Mouse (Mus musculus) gastrocnemius, postnatal 25 days (tissue): ENCODE measurements at regions not wholly inside any gene's neighbourhood (a gene's known extent, or its start where the extent isn't known, plus 50 kb on each side); places are given as distances from the start of the nearest gene placed in this dataset.
"Not testable (repeated sequence)": the region's sequence is repeated elsewhere in the genome, so short reads cannot be mapped to it uniquely, and the experiment has no call there.

Experiments
- DNase-seq: peaks from one replicate; pipeline ENCODE4 v3.0.0; 2022

GRCm38 (mm10) chr9:92661938-92662337 lies 119.9 kb downstream of the Plod2 start:
- DNase-seq: no peak

- DNase-seq: no peak
Observed at GRCm38 (mm10) chr9:92667361-92667881, 125.4 kb downstream of the Plod2 start.

DNA sequence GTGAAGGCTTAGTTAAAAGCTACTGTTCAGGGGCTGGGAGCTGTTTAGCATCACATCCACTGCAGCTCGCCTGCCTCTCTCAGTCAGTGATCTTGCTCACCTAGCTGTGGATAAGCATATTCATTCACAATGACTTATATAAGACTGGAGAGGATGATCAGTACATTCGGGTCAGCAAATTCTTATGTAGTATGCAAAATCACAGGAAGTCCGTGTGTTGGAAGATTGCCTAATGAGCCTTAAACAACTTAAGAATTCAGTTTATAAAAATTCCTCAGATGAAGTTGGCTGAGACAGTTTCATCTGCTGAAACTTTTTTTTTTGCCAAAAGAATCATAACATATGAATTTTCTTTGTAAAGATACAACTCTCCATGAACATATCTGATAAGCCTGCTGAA lies 129.9 kb downstream of the Plod2 start:
- DNase-seq: no peak

DNA sequence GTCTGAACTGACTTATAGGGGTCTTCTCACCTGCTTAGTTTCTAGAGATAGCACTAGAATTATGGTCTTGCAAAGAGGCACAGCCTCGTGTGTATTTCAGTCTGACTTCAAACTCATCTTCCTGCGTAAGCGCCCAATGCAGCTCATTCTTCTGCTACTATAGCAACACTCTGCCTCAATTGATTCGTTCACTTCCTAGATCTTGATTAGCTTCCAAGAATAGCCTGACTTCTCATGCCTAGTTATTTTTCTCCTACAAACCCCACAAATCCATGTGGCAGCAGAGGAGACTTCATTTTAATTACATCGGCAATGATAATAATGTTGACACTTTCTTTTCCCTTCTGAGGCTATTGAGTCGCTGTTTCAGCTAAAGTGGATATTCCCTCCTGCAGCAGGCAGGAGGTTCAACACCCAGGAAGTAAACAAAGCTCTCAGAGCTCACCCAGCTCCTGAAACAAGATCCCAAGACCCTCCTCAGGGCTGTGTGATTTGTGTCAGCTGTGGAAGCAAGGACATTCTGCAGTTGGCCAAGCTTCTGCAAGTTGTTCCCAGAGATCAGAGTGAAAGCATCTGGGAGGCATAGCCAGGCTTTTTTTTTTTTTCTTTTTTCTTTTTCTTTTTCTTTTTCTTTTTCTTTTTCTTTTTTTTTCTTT lies 152.5 kb downstream of the Plod2 start:
- no peak for DNase-seq

- no peak for DNase-seq
Observed at GRCm38 (mm10) chr9:92697971-92698370, 155.9 kb downstream of the Plod2 start.

GRCm38 (mm10) chr9:92704752-92705151 lies 162.7 kb downstream of the Plod2 start:
- no peak for DNase-seq

GRCm38 (mm10) chr9:92707011-92707410 lies 165.0 kb downstream of the Plod2 start:
- DNase-seq: no peak

- DNase-seq: no peak
Observed at GRCm38 (mm10) chr9:92717176-92717575, 175.2 kb downstream of the Plod2 start.

DNA sequence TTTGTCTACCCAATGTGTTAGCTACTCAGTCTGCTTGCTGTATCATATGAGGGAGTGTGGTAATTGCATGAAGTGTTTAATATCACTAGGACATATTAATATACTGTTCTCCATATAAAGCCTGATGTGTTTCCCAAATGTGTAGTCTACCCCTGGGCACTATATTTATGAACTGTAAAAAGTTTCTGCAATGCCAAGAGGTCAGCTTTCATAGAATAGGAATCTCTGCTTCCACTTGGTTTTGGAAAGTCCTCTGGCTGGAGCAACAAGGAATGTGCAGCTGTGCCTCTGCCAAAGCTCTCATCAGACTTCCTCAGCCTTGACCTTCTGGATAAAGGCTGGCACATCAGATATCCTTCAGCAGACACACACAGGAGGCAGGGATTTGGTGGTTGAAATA lies 176.3 kb downstream of the Plod2 start:
- peak; percentile 8 for DNase-seq

DNA sequence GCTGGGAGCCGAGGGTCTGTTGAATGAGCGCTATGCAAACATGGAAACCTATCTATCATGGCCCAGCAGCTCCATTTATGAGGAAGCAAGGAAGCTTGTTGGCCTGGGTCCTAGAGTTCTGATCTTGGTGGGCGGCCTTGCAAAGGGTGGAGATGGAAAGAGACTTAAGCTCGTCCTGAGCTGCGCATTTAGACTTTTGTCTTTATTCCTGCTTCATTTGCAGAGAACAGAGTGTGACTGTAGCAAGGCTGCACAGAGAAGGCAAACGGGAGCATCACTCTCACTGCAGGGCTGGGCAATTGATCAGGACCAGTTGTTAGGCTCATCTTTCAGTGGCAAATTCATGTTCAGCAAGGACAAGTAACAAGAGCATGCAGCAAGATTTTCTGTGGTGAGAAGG lies 177.2 kb downstream of the Plod2 start:
- DNase-seq: no peak

GRCm38 (mm10) chr9:92728864-92729263 lies 186.8 kb downstream of the Plod2 start:
- DNase-seq: no peak

- no peak for DNase-seq
Observed at GRCm38 (mm10) chr9:92731396-92731795, 189.4 kb downstream of the Plod2 start.

GRCm38 (mm10) chr9:92767532-92767931 lies 225.5 kb downstream of the Plod2 start:
- DNase-seq: no peak

- DNase-seq: no peak
Observed at GRCm38 (mm10) chr9:92768432-92768831, 226.4 kb downstream of the Plod2 start.

GRCm38 (mm10) chr9:92769528-92769927 lies 227.5 kb downstream of the Plod2 start:
- DNase-seq: no peak

GRCm38 (mm10) chr9:92771002-92771401 lies 229.0 kb downstream of the Plod2 start:
- DNase-seq: no peak

DNA sequence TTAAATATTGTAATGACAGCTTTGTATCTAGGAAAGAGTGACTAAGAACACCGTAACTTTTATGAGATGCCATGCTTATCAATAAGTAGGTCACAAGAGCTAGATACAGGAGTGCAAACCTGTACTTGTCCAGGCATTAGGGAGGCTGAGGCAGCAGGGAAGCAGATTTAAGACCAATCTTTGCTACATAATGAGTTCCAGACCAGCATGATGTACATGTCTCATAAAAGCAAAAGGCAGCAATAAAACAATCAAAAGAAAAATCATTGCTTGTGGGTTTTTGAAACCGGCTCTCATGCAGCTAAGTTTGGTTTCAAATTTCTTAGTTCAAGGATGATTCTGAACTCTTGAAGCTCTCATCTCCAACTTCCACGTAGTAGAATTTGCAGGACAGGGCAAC lies 229.7 kb downstream of the Plod2 start:
- no peak for DNase-seq

DNA sequence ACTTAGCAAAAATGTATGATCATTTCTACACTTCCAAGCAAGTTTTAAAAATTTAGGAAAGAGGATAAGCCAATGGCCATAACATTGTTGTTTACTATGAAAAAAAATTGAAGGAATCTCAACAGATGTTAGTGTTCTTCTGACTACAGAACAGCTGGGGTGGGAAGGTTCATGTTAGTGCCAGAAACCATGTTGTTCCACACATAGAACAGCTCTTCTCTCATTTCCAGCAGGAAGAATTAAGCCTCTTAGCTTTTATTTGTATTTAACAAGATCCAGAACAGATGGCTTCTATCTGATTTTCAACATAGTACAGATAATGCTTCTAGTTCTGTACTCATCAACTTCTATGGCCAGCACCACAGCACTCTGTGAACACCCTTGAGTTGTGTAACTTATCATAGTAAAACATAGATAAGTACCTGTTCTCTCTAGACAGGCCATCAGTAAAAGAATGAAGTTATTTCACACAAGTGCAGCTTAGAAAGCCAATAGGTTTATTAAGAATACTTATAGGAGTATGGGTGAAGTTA lies 241.0 kb downstream of the Plod2 start:
- DNase-seq: no peak

GRCm38 (mm10) chr9:92799695-92800094 lies 257.7 kb downstream of the Plod2 start:
- DNase-seq: no peak

- DNase-seq: peak; percentile 13
Observed at GRCm38 (mm10) chr9:92809469-92809868, 267.4 kb downstream of the Plod2 start.

DNA sequence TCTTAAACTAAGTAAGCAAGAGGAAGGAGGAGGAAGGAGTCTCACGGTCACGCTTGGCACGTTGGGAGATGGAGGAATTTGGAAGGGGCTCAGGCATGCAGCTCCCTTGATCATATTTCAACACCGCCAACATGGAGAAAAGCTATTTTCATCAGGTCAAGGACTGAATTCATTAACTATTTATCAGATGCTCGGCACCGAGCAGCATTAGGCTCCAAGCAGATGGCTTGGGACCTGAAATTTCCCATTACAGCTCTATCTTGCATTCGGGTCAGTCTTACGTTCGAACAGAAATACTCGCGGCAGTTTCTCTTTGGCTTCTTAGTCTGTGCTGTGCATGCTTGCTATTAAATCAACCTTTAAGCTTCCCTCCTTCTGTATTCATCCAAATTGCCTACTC lies 278.7 kb downstream of the Plod2 start:
- DNase-seq: no peak

DNA sequence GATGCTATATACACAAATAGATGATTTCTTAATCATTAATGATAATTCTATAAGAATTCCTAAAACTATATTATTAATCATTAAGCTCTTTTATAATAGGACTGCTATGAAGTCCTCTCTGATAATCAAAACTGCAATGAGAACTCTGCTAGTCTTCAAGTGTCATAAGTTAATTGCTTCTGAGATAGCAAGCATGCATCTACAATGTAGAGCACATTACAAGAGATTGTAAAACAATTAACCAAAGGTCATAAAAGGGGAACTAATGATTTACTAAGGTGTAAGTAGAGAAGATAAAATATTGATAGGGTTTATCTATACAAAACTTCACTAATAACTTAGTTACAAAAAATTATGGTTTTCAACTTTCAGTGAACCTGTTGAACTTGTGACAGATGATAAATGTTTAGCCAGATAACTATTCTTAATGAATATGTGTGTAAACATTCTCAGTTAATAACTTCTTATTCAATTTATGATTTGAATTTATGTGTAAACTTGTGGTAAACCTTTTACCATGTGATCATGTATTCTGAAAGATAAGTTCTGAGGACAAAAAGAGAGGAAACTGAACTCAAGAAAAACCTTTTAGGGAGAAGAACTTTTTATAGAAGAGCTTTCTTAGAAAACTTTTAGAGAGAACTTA lies 284.8 kb downstream of the Plod2 start:
- no peak for DNase-seq

- DNase-seq: not testable (repeated sequence)
Observed at GRCm38 (mm10) chr9:92836156-92836555, 294.1 kb downstream of the Plod2 start.
